Mouse (Mus musculus) liver, embryonic 14.5 days (tissue): ENCODE measurements around the gene Sipa1l3. TPM values are rescaled to one million over a fixed set of nuclear protein-coding genes. Genes with fewer than 3 reads are reported as not detected.

Experiments used
- ATAC-seq: fragments of 200-750 bp; cut with Nextera tagmentation; 2 replicates; pipeline ENCODE4 v1.8.0; 2017; ENCODE audit warnings: moderate number of reproducible peaks, mild to moderate bottlenecking, moderate library complexity; ENCODE audit not compliant: insufficient read depth
- DNase-seq, 3 experiments: peaks; one replicate each; pipeline ENCODE4 v3.0.0-alpha.2; 2012 to 2013; ENCODE audit warnings: low read depth in 3 of 3, low spot score in 3 of 3
- H3K27ac ChIP-seq: fragments of 300-500 bp; sonication (generic); 2 replicates; pipeline ENCODE4 v1.5.1; 2014; ENCODE audit warnings: moderate library complexity, mild to moderate bottlenecking, control low read depth, inconsistent platforms
- H3K27me3 ChIP-seq: fragments of 300-500 bp; sonication (generic); 2 replicates; pipeline ENCODE4 v1.6.1; 2014; ENCODE audit warnings: mild to moderate bottlenecking, low read length, moderate library complexity; ENCODE audit not compliant: control insufficient read depth, insufficient read depth
- H3K36me3 ChIP-seq: fragments of 300-500 bp; sonication (generic); replicated peaks from 2 replicates; pipeline ENCODE4 v1.6.1; 2014; ENCODE audit warnings: low read depth; ENCODE audit not compliant: control insufficient read depth, insufficient read depth
- H3K4me1 ChIP-seq, 2 experiments: fragments of 200-500 bp in 1 of 2; fragments of 300-500 bp in 1 of 2; sonication (generic) in 1 of 2; replicated peaks; 2 replicates each; pipeline ENCODE4 v1.6.1; 2012 to 2014; ENCODE audit warnings: antibody characterized with exemption in 1 of 2, inconsistent platforms in 1 of 2, low read length in 1 of 2; ENCODE audit not compliant: control insufficient read depth in 2 of 2, insufficient read depth in 2 of 2
- H3K4me2 ChIP-seq: fragments of 300-500 bp; sonication (generic); 2 replicates; pipeline ENCODE4 v1.6.1; 2014; ENCODE audit warnings: low read depth, mild to moderate bottlenecking, control low read depth, moderate library complexity
- H3K4me3 ChIP-seq, 2 experiments: fragments of 200-500 bp in 1 of 2; fragments of 300-500 bp in 1 of 2; sonication (generic) in 1 of 2; 2 replicates each; pipeline ENCODE4 v1.5.1; 2012 to 2014; ENCODE audit warnings: low read depth in 2 of 2, low read length in 2 of 2, mild to moderate bottlenecking in 2 of 2, control low read depth in 1 of 2, inconsistent platforms in 1 of 2, moderate library complexity in 1 of 2; ENCODE audit not compliant: insufficient read depth in 1 of 2
- H3K9ac ChIP-seq: fragments of 300-500 bp; sonication (generic); replicated peaks from 2 replicates; pipeline ENCODE4 v1.6.1; 2014; ENCODE audit warnings: mild to moderate bottlenecking, control low read depth, moderate library complexity
- H3K9me3 ChIP-seq: fragments of 300-500 bp; sonication (generic); 2 replicates; pipeline ENCODE4 v1.6.1; 2016; ENCODE audit warnings: low read length, mixed read lengths; ENCODE audit not compliant: control insufficient read depth
- CTCF ChIP-seq: IDR thresholded peaks from 2 replicates; pipeline ENCODE4 v1.5.1; 2016; ENCODE audit warnings: antibody characterized with exemption, low read depth, control low read depth
- EP300 ChIP-seq: IDR thresholded peaks from 2 replicates; pipeline ENCODE4 v1.6.1; 2016; ENCODE audit warnings: antibody characterized with exemption, low read depth
- WGBS: fragments of 180-500 bp; shearing (Covaris S2); extraction: QIAGEN DNeasy Blood & Tissue Kit; methylation state at CpG from one replicate; pipeline ENCODE4 v1.1.7; 2014; ENCODE audit not compliant: insufficient replicate concordance; 5-methylcytosine and 5-hydroxymethylcytosine counted together
- polyA plus RNA-seq, 2 experiments: library from polyadenylated mRNA; depleted of rRNA in 1 of 2; stranded (reverse) in 1 of 2; unstranded in 1 of 2; fragments of >200 nt; fragmentation: Nextera tagmentation in 1 of 2; extraction: Ambion mirVana in 1 of 2; gene quantifications; 2 replicates each; pipeline versions ENCODE4 v1.2.1 to v1.2.3; 2012 to 2014

Sipa1l3 gene
- polyA plus RNA-seq, 2 experiments: 1.8 to 4.9 TPM

GRCm38 (mm10) chr7:29452991-29453741 is 65.3 kb downstream of the Sipa1l3 start:
- no peak overlapping the region for H3K4me3 ChIP-seq
- H3K9me3 ChIP-seq: no peaks in the 10 kb centered on the region
- H3K9ac ChIP-seq: no peak overlapping the region
- no peak for TF ChIP-seq EP300
- no peak for TF ChIP-seq CTCF
- H3K27ac ChIP-seq: no peak overlapping the region
- no peak for ATAC-seq
- DNase-seq: no peak
- no peaks in the 10 kb centered on the region for H3K27me3 ChIP-seq
- no peak overlapping the region for H3K4me2 ChIP-seq
- H3K4me1 ChIP-seq: peaks cover 0 to 5% of the 10 kb centered on the region in 2 experiments; a peak in 1 of 4 replicates
- H3K36me3 ChIP-seq: no peaks in the 10 kb centered on the region
- WGBS: 38% methylated on average over 18 of the region's 18 CpGs

GRCm38 (mm10) chr7:29452381-29452780 is 66.1 kb downstream of the Sipa1l3 start:
- no peak overlapping the region for H3K4me2 ChIP-seq
- no peaks in the 10 kb centered on the region for H3K9me3 ChIP-seq
- H3K36me3 ChIP-seq: no peaks in the 10 kb centered on the region
- H3K4me1 ChIP-seq: peaks cover 0 to 3% of the 10 kb centered on the region in 2 experiments; a peak in 1 of 4 replicates
- H3K4me3 ChIP-seq: no peak overlapping the region
- no peak overlapping the region for H3K9ac ChIP-seq
- DNase-seq (no peak), ATAC-seq (no peak)
- H3K27me3 ChIP-seq: no peaks in the 10 kb centered on the region
- no peak overlapping the region for H3K27ac ChIP-seq
- WGBS: 73% methylated on average over 6 of the region's 6 CpGs
- TF ChIP-seq CTCF (no peak), EP300 (no peak)

- DNase-seq: no peak
- no peaks in the 10 kb centered on the region for H3K27me3 ChIP-seq
- H3K4me3 ChIP-seq: no peak overlapping the region
- no peaks in the 10 kb centered on the region for H3K36me3 ChIP-seq
- peaks cover 0 to 3% of the 10 kb centered on the region in 2 experiments; a peak in 1 of 4 replicates for H3K4me1 ChIP-seq
- H3K27ac ChIP-seq: no peak overlapping the region
- ATAC-seq: no peak
- H3K4me2 ChIP-seq: no peak overlapping the region
- no peaks in the 10 kb centered on the region for H3K9me3 ChIP-seq
- TF ChIP-seq EP300 (no peak), CTCF (no peak)
- no peak overlapping the region for H3K9ac ChIP-seq
- WGBS: 64% methylated on average over 5 of the region's 5 CpGs
These were observed 68.3 kb downstream of the Sipa1l3 start for GRCm38 (mm10) chr7:29450175-29450574.

GRCm38 (mm10) chr7:29448830-29449229 is 69.6 kb downstream of the Sipa1l3 start:
- Histone ChIP-seq H3K27me3 (no peaks in the 10 kb centered on the region), H3K27ac (no peak overlapping the region), H3K36me3 (no peaks in the 10 kb centered on the region), H3K9ac (no peak overlapping the region), H3K4me1 (peaks cover 0 to 3% of the 10 kb centered on the region in 2 experiments; a peak in 1 of 4 replicates), H3K4me3 (no peak overlapping the region), H3K4me2 (no peak overlapping the region), H3K9me3 (no peaks in the 10 kb centered on the region)
- 72% methylated on average over 6 of the region's 6 CpGs for WGBS
- no peak for DNase-seq
- no peak for ATAC-seq
- TF ChIP-seq EP300: no peak
- TF ChIP-seq CTCF: no peak

GRCm38 (mm10) chr7:29447147-29447829 is 71.2 kb downstream of the Sipa1l3 start:
- Histone ChIP-seq H3K36me3 (no peaks in the 10 kb centered on the region), H3K4me3 (no peak overlapping the region), H3K4me1 (no peaks in the 10 kb centered on the region), H3K27me3 (no peaks in the 10 kb centered on the region), H3K9ac (no peak overlapping the region), H3K9me3 (no peaks in the 10 kb centered on the region), H3K4me2 (no peak overlapping the region), H3K27ac (no peak overlapping the region)
- no peak for DNase-seq
- TF ChIP-seq CTCF (no peak), EP300 (no peak)
- ATAC-seq: no peak
- 64% methylated on average over 11 of the region's 11 CpGs for WGBS
